Mouse (Mus musculus) cerebellum, adult 11 months (tissue): ENCODE measurements around the gene Hbq1b.

Experiments used
- DNase-seq: peaks from one replicate; pipeline ENCODE4 v3.0.0; 2022

Gene Hbq1b

DNA sequence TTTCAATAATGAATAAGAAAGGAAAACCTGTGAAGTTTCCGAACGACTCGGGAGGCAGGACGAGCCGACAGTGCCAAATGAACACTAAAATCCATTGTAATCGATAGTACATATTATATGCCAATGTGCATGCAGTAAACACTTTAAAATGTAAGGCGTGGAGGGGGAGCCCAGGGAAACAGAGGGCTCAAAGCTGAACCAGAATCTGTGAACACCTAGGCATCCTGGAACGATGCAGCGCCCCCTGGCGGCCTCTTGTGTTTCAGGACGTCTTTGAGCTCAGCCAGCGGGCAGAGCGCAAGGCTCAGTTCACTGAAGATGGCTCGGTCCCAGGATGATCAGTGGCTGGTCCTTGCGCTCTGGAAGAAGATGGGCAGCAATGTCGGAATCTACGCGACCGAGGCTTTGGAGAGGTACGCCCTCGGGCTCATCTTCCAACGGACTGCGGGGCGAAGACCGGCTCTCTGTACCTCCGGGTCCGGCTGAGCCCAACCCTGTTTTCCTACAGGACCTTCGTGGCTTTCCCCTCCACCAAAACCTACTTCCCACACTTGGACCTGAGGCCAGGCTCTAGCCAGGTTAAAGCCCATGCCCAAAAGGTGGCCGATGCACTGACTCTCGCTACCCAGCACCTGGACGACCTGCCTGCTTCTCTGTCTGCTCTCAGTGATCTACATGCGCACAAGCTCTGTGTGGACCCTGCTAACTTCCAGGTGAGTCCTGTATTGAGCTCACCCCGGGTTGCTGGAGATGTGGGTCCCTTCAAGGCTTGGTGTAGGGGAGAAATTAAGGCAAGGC lies at the start of gene Hbq1b:
Hbq1b (plus strand) TSS at position 271 of the 798 bp plus-strand sequence.
- peak; percentile 74 for DNase-seq

DNA sequence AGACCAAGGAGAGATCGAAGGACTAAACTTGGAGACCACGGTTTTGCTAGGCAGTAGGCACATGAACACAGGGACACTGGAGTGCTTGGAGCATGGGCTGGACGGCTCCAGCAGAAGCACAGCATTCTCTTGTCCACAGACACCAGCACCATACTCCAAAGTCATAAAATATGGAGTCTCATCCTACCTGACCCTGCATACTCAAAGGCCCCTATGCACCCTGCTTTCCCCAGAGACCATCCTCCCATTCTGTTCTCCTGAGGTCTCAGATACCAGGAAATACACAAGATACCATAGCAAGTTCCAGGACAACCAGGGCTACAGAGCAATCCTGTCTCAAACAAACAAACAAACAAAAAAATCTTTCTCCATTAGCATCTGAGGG lies 49.4 kb upstream of the Hbq1b start:
- no peak for DNase-seq

DNA sequence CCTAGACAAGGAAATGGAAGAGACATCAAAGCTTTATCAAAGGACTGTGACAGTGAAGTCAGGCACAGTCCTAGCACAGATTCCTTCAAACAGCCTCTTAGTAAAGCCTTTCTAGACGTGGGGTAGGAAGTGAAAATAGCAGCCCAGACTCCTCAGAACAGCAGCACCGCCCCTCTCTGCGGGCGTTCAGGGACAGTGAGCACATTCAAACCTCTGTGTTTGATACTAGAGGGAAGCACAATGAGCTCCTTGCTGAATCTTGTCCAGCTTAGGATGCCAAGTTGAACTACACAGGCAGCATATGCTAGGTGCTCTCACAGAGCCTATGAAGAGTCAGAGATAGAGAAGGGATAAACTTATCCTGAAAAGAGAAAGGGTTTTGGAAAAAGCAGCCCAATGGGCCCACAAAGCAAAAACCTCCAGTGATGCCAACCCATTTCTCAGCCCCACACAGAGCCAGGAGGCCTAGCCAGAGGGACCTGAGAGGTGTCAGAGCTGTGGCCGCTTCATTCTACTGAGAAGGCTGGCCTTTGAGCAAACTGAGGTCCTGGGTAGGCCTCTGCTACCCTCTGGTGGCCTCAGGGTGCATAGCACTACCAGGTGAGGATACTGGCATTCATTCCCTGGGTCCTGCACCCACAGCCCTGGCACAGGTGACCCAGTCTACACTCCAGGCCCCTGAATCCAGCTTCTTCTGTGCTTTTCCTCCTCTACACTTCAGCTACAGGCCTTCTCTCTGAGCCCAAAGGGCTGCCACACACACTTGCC lies 48.5 kb upstream of the Hbq1b start:
- peak; percentile 81 for DNase-seq

DNA sequence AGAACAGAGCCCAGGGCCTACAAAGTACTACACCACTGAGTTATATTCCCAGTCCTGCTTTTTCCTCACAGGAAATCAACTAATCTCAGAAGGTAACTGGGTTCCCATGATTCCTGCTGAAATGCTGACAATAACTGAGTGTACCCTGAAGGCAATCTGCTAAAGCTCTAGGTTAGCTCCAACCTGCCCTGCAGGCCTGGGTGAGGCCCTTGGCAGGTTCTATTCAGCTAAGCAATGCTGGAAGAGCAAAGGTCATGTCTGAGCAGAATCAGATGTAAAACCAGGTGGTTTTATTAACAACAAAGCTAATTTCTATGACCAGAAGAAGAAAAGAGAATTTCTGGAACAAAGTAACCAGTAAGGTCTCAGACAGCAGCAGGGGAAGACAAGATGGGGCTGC lies 45.4 kb upstream of the Hbq1b start:
- DNase-seq, result no peak

DNA sequence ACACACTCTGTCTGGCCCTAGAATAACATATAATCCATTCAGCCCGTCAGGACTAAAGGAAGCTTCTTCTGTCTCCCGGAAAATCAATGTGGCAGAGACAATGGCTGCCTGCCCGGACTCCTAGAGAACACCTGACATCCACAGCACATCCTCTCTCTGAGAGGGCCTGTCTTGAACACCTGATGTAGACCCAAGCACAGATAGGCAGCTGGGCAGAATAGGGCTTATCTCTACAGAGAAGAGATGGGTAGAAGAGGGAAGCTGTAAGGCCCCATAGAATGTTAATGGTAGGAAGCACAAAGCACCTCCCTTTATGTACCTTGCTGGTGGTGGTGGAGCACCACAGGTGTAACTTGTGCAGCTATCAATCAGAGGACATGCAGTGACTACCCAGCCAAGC lies 44.6 kb upstream of the Hbq1b start:
- no peak for DNase-seq

DNA sequence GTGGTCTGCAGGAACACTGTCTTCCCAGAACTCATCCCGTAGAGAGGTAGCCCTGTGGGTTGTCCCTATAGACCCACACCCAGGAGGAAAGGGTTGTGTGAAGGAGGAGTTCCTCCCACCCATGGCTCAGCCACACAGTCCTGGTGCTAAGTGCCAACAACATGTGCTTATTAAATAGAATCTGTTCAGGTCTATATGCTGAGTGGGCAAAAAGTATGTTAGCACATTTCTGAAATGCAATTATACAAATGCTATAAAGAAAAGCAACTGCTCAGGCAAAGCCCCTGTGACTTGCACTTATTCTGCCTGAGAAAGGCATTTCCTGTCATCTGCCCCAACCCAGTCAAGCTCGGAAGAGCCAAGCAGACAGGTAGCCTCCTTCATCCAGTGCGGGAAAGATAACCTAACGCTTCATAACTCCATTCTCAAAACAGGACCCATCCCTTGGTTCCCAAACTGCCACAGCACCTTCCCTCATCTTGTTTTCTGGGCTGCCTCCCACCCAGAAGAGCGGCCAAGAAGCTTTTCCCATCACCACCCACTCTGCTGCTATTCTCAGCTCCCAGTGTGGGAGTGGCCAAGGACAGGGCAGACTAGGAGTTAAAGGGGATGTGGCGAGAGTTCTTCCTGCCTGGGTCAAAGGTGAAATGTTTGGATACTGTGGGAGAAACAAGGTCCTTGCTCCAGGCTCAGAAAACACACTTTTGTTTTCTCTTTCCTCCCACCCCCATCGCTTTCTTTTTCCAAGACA lies 43.4 kb upstream of the Hbq1b start:
- DNase-seq, result no peak

DNA sequence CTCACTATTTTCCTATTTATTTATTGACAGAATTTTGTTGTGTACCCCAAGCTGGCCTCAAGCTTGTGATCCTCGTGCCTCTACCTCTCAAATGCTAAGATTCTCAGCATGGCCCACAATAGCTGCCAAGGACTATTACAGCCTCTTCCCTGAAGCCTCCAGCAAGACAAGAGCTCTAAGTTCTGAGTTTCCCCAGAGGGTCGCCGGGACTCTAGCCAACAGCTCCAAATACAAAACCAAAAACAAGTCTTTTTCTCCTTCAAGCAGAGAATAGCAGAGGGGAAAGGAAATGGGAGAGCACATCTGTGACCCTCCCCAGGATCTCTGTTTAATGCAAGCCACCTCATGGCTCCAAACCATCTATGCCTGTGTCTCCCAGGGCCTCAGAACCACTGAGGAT lies 42.7 kb upstream of the Hbq1b start:
- no peak for DNase-seq

DNA sequence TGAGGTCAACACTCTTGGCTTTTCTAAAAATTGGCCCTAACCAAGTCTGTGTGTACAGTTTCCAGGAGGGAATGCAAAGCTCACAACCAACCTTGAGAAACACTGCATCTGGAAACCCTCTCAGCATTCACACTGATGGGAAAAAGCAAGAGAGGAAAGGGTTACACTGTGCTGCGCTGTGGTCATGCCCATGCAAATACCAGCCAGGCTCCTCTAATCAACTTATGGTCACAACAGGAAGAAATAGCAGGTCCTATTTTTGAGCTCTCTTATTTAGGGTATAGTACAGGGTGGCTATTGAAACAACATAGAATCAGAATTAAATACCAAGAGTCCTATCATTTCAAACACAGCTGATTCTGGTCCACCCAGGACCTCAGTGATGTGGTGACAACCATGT lies 42.1 kb upstream of the Hbq1b start:
- DNase-seq, result no peak

DNA sequence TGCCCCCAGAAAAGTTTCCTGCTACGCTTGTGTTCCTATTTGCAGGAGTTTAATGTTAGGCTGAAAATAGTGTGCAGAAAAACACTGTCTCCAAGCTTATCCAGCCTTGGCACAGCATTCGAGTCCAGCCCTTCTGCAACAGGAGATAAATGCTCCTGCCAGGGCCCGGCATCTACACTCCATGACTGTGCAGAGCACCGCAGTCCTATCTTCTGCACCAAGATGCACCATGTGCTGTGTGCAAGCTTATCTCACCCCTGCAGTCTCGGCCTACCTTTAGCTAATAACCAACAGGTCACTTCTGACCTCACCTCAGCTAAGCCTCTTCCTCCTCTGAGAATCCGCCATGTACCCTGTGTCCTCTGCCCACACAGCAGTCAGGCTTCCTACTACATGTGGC lies 41.2 kb upstream of the Hbq1b start:
- DNase-seq, result no peak

DNA sequence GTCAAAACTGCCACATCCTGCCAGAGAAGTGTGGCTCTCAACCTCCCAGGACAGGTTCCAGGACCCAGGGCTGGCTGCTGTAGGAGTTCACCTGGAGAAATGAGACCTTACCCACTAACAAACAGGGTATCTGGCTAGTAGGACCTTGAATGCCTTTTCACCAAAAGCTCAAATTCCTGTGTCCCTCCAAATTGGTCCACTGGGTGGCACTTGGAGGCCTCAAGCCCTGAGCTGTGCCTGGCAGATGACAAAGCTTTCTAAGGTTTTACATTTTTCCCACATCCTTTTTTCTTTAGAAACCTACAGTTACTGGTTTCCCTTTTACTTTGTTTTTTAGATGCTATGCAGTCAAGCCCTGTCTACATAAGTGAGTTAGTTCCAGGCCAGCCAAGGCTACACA lies 39.7 kb upstream of the Hbq1b start:
- no peak for DNase-seq

DNA sequence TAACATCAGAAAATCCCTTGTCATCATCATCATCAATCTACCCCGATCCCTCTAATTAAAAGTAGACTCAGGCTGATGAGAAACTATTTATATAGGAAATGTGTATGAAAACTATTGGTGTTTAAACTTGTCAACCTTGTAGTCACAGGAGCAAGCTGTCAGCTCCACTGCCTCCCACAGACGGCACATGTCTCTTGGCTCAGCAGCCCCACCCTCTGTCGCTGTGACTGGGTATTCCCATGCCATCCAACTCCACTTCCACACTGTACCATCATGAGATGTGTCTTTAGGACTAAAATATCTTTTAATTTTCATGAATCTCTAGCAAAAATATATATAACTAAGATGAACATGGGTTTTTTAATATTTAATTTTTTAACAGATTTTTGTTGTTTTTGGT lies 38.4 kb upstream of the Hbq1b start:
- no peak for DNase-seq

DNA sequence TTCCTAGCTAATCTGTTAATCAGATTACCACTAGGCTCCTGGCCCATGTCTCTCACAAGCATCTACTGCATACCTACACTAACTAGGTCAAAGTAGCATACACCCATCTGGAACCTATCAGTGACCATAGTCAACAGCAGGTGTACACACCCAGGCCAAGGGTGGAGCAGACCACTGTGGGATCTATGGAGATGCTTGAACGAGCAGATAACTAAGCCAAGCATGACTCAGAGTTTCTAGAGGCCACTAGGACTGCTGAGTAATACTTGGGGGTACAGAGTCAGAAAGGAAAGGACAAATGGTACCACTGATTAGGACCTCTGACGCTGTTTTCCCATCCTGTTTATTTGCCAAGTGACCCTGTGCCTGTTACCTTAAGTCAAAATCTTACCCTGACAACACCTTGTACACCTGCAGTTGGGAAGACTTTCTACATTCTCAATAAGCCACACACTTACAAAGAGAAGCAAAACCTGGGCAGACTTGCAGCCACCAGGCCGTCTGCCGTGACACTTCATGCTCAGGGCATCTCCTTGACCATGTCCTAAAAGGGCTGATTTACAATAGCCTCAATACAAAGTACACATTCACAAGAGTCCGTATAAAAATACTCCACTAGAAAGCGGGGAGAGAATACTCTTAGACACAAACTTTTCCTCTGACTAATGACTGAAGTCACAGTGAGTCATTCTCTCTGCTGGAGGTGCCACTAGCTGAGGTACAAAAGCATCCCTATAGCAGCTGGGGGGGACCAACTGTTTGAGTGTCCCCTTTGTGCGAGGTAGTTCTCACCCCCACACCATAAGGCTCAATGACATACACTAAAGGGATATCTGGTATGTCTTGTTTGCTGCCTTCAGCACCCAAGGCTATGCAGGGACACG lies 35.6 kb upstream of the Hbq1b start:
- DNase-seq, result no peak

DNA sequence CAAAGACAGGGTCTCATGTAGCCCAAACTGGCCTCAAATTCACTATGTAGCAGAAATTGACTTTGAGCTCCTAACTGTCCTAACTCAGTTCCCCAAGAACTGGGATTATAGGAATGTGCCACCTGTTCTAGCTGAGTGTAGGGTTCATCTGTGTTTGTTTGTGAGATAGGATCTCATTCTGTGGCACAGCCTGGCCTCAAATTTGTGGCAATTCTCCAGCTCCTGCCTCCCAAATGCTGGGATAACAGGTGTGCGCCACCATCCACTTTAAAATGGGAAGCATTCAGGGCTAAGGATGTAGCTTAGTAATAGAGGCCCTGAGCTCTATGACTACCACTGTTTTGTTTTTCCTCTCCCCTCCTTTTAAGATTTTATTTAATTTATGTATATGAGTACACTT lies 33.6 kb upstream of the Hbq1b start:
- DNase-seq, result no peak

DNA sequence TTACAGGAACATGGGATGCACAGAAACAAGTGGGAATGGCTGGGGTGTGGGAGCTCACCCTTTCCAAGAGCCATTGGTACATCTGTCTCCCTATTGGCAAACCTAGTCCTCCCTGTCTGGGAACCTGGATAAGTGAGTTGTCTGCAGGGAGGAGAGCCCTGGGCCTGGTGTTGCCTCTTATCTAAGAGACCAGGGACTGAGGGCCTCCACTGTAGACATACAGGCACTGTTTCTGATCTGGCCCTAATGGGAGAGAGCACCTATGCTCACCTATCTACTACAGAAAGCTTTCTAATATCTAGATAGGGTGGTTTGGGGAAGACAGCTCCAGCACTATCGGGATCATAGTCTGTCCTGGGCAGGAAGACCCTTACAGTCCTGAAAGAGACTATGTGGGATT lies 30.6 kb upstream of the Hbq1b start:
- DNase-seq, result no peak

DNA sequence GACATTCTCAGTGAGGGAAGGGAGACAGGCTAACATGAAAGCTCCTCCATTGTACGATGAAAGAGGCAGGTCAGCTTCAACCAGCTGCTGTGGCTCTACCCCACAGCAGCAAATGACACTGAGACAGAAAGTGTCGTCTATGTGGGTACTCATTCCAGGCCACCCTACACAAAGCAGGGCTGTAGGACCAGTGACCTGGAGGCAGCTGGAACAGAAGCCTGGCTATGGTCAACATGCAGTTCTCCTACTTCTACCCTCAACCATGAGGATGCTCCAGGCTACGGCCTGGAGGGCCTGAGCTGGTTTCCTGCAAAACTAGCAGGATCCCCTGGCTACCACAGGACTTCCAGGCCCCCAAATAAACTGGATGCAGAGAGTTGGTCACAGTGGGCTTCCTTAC lies 30.2 kb upstream of the Hbq1b start:
- no peak for DNase-seq

DNA sequence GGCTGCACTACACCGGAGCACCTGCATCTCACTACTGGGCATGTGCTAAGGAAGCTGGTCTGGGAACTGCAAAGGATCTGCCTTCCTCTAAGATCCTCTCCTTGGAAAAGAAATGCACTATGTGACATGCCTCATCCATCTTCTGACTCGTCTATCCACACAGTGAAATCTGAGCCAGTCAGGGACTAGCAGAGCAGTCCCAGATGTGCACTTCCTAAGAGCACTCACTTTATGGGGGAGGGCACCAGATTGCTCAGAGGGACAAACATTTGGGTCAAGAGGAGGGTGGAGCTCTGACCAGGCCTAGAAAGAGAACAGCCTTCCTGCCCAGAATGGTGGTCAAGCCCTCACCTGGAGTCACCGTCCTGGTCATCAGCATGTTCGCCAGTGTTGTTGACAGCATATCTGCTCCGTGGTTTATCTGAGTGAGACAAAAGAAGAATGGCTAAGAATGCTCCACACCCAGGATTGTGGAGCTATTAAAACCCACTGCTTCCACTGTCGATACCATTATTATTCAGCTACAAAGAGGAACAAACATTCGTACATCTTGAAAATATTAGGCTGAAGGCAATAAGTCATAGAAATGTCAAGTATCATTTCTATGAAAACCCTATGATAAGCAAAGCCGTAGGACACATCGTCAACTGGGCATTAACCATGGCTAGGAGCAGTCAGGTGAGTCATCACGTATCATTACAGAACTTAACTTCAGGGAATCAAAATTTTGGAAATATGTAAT lies 23.9 kb upstream of the Hbq1b start:
- no peak for DNase-seq

DNA sequence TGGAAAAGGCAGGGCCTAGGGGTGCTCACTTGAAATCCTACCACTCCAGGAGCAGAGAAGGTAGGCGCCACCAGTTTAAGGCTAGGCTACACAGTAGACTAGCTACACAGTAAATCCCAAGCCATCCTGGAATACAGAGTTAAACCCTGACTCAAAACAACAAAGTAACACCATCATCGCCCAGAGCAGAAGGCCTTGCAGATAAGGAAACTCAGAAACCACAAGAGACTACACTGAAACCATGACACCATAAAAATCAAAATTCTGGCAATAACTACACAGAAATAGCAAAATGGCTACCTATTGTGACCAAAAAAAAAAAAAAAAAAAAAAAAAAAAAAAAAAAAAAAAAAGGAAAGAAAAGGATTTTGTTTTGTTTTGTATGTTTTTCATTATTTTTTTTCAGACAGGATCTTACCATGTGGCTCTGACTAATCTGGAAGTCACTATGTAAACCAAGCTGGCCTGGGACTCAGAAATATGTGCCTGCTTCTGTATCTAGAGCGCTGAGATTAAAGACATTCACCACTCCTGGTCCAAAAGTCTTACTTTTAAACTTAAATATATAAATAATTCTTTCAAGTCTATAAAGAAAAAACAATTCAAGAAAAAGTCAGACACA lies 21.5 kb upstream of the Hbq1b start:
- no peak for DNase-seq

DNA sequence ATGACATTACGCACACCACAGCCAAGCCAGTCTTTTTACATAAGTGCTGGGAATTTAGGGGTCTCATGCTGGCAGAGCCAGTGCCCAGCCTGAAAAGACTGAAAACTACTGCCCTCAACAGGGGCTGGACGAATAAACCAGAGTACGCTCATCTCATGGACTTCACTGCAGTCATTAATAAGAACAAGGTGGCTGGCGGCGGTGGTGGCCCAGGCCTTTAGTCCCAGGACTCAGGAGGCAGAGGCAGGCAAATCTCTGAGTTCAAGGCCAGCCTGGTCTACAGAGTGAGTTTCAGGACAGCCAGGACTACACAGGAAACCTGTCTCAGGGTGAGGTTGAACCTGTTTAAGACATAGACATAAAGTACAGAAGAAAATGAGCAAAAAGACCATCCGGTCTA lies 20.6 kb upstream of the Hbq1b start:
- no peak for DNase-seq

DNA sequence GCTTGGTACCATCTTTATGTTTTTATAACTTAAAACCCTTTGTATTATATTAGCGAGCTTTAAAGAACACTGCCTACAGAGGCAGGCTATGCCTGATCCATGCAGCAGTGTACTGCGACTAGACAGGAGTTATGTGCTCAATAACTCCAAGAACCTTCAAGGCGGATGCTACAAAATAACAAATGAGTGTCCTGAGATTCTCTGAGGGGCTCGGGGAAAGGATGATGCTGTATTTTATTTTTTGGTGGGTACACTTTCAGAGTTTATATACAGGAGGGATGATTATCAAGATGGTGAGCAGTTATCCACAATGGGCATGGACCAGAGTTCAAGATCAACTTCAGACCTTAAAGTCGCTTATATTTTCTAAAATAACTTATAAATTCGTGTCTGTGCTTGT lies 20.0 kb upstream of the Hbq1b start:
- no peak for DNase-seq

DNA sequence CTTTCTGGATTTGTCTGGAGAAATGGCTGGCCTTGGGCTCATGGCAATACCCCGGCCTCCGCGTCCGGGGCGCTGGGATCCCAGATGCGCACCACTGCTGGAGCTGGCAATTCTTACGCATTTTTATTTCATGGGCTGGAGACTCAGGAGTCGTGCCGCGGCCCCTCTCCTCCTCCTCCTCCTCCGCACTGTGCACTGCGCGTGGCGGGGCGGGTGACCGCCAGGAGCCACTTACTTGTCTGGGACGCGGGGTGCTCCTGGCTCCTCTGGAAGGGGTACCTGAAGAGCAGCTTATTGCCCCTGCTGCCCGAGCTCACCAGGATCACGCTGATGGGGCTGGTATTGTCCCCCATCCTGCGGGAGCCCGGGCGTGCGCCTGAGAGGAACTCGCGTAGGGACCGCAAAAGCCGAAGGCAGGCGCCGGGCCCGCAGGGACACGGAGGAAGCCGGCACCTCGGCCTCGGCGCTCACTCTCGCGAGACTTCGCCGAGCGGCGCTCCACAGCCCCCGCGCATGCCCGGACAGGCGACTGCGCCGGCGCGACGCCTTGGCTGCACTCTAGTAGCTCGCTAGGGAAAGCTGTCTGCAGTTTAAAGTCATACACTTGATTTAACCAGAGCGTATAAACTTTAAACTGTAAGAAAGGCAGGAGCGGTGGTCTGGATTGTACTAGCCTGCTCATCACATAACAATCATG lies 19.4 kb upstream of the Hbq1b start, which contains the start of gene Nprl3:
Nprl3 (minus strand) TSS at position 520 of the 697 bp plus-strand sequence.
- DNase-seq, result peak; percentile 95

DNA sequence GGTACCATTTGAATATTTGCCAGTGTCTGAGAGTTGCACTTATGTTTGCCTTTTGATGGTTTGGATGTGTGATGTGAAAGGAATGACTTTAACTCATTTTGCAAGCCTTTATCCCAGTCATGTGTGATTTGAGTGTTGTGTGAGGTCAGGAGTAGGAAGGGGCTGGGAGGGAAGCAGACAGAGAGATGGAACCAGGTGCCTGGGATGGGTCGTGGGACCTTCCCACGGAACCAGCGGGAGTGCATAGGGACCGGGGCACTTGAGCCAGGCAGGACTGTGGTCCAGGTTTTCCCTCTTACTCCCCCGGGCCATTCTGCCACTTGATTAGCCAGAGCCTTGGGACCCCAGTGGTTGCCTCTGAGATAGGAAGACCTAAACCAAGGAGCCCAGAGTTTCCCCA lies 18.8 kb upstream of the Hbq1b start:
- DNase-seq, result peak; percentile 15
